Mouse (Mus musculus): Measurements from ENCODE around the gene Spdl1.

DNA sequence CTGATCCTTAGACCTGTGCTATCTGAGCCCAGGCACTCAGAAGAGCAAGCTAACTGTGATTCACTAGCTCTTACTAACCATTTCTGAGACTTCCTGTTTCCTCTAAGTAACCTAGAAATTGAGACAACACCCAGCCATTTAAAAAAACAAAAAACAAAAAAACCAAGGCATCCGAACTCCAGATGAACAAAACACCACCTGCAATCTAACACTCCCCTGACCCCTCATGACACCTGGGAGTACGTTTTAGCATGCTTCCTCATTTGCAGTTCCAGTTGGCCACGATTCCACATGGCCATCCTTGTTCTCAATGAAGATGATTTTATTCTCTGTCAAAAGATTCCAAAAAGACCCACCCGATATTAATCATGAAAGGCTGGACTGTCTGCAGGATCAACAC, 62.8 kb downstream of the Spdl1 start:
- TF ChIP-seq CTCF (IDR thresholded peaks at IDR 0.05; ENCODE audit: low read depth) (no peak), EP300 (IDR thresholded peaks at IDR 0.05; ENCODE audit: low read depth) (no peak)
